Mouse (Mus musculus): Measurements from ENCODE around the gene Kmt2e. TPM values are rescaled to one million over a fixed set of nuclear protein-coding genes. Genes with fewer than 3 reads are reported as not detected.

Gene Kmt2e
- polyA plus RNA-seq, 1 experiment from 2014 or later: 86.4 TPM

- H3K36me3 ChIP-seq: no peaks in the 10 kb centered on the region; the same call in none of the 2 replicates
- H3K27ac ChIP-seq: no peak overlapping the region
- WGBS: 39% methylated on average over 1 of the region's 1 CpGs
- H3K4me2 ChIP-seq (replicated peaks): no peak overlapping the region
- ATAC-seq: no peak
- H3K4me3 ChIP-seq (replicated peaks): no peak overlapping the region
- peaks cover 29% of the 10 kb centered on the region for H3K4me1 ChIP-seq (replicated peaks)
- H3K9ac ChIP-seq: no peak overlapping the region
- H3K9me3 ChIP-seq: no peaks in the 10 kb centered on the region
- no peaks in the 10 kb centered on the region for H3K27me3 ChIP-seq (replicated peaks)
Observed at GRCm38 (mm10) chr5:23420410-23420809, 13.8 kb upstream of the Kmt2e start.

- Histone ChIP-seq H3K9ac (no peak overlapping the region), H3K4me2 (replicated peaks) (no peak overlapping the region), H3K4me1 (replicated peaks) (peaks cover 27% of the 10 kb centered on the region), H3K27ac (no peak overlapping the region), H3K4me3 (replicated peaks) (no peak overlapping the region), H3K36me3 (no peaks in the 10 kb centered on the region; the same call in none of the 2 replicates), H3K27me3 (replicated peaks) (no peaks in the 10 kb centered on the region), H3K9me3 (no peaks in the 10 kb centered on the region)
- 94% methylated on average over 2 of the region's 2 CpGs for WGBS
- ATAC-seq: no peak
Observed at GRCm38 (mm10) chr5:23421440-23421839, 12.8 kb upstream of the Kmt2e start.

DNA sequence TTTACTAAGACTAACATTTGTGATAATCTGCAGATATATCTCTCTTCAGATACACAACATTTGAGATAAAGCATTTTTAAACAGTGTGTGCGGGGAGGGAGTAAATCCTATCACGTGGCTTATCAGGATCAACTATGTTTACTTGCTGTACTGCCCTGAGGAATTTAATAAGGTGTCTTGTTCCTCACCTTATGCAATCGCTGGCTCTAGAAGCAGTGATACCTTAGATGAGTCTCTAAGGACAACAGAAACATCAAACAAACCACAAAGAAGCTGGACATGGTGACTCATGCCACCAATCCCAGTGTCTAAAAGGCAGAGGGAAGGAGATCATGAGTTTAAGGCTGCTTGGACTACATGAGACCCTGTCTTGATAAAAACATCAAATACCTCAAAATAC lies 11.2 kb upstream of the Kmt2e start:
- 58% methylated on average over 3 of the region's 3 CpGs for WGBS
- H3K36me3 ChIP-seq: no peaks in the 10 kb centered on the region; the same call in none of the 2 replicates

DNA sequence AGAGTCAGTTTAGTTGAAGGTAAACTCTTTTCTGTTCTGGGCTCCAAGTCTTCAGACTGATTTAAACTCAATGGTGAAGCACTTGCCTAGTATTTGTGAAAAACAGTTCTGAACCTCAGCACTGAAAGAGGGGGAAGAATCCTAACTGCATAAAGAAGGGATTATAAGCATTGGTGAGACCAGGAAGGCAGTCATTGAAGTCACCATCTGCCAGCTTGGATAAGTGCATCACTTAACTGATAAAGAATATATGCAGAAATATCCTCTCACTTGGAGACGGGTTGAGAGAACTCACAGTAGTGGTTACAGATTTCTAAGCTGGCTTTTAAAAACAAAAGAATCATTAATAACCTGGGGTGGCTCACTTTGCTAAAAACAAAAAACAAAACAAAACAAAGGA lies 6.7 kb upstream of the Kmt2e start:
- no peak overlapping the region for H3K9ac ChIP-seq
- no peak for ATAC-seq
- H3K9me3 ChIP-seq: no peaks in the 10 kb centered on the region
- peaks cover 10% of the 10 kb centered on the region; the same call in 1 of the 2 replicates for H3K4me1 ChIP-seq (replicated peaks)
- H3K27me3 ChIP-seq (replicated peaks): no peaks in the 10 kb centered on the region
- H3K36me3 ChIP-seq: no peaks in the 10 kb centered on the region; the same call in 1 of the 2 replicates
- H3K4me3 ChIP-seq (replicated peaks): no peak overlapping the region
- no peak overlapping the region for H3K27ac ChIP-seq
- no peak overlapping the region for H3K4me2 ChIP-seq (replicated peaks)
- 65% methylated on average over 1 of the region's 1 CpGs for WGBS

More for the DNA sequence above, 11.2 kb upstream of the Kmt2e start:
- H3K27ac ChIP-seq: no peak overlapping the region
- no peak for ATAC-seq
- no peak overlapping the region for H3K4me3 ChIP-seq (replicated peaks)
- no peak overlapping the region for H3K4me2 ChIP-seq (replicated peaks)
- H3K9ac ChIP-seq: no peak overlapping the region
- H3K9me3 ChIP-seq: no peaks in the 10 kb centered on the region
- H3K27me3 ChIP-seq (replicated peaks): no peaks in the 10 kb centered on the region
- H3K4me1 ChIP-seq (replicated peaks): peaks cover 23% of the 10 kb centered on the region

DNA sequence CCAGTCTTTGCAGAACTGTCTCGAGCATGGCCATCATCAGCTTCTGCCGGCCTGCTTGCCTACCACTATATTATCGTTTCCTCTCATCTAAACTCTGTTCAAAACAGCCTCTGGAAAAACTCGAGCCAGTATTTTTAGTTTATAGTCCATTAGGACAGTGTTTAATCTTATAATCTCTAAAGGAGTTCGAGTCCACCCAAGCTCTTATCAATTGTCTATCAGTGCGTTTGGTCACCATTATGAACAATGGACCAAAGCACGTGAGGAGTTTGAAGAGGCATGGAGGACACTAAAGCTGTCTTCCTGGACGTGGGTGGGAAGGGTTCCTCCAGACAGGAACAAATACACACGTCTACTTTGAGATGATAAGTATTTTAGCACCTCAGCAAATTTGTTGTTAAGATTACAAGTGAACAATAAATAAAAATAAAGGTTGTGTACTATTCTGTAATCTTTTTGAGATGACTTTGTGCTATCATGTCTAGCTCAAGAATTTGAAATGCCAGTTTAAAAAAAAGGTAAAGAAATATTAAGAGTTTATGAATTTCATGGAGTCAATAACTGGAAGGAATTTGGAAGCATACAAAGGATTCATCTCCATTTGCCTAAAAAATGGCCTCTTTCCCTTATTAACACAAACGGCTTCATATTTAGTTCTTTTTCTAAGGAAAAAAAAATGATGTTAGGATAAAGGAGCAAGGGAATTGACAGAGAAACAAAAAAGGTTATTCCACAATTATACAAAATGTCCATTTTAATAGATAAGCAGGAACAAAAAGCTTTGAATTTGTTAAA lies 3.0 kb upstream of the Kmt2e start:
- Histone ChIP-seq H3K4me2 (replicated peaks) (peak overlapping the region; percentile 65), H3K4me1 (replicated peaks) (0 out of 2 replicates have a peak, but pooled peaks cover 7% of the 10 kb centered on the region), H3K4me3 (replicated peaks) (peak overlapping the region; percentile 30), H3K9me3 (no peaks in the 10 kb centered on the region), H3K27ac (no peak overlapping the region), H3K9ac (no peak overlapping the region; the same call in 1 of the 2 replicates), H3K36me3 (no peaks in the 10 kb centered on the region), H3K27me3 (replicated peaks) (no peaks in the 10 kb centered on the region)
- WGBS: 5% methylated on average over 10 of the region's 10 CpGs
- no peak for ATAC-seq

DNA sequence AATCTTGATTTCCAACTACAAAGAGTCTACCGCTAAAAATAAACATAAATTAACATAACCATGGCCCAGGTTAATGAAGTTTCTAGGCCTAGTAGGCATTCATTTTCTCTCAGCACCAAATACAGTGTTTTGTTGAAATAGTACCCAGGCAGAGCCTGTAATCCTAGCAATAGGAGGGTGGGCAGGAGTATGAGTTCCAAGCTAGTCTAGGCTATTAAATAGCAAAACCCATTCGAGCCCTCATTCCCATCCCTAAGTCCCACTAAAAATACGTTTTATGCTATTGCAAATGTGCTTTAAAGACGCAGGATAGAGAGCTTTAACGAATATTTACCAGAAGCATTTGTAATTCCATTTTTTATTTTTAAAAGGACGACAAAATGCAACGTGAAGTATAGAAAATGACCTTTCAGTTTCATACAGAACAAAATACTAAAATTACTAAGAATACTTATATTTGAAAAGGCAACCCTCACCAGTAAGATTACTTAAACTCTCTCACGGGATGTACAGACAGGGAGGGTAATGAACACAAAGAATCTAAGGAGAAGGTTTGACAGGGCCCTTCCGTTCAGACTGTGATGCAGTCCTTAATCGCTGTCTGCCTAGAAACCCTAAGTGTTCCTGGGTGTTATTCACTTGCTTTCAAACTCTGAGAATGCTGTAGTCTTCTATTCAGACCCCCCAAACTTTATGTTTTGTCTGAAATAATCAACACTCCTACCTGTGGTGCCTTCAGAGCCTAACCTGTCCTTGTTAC lies 2.1 kb upstream of the Kmt2e start:
- no peaks in the 10 kb centered on the region for H3K27me3 ChIP-seq (replicated peaks)
- no peaks in the 10 kb centered on the region for H3K9me3 ChIP-seq
- peak overlapping the region; percentile 98 for H3K9ac ChIP-seq
- H3K4me3 ChIP-seq (replicated peaks): peak overlapping the region; percentile 93
- peak overlapping the region; percentile 65 for H3K4me2 ChIP-seq (replicated peaks)
- peak overlapping the region; percentile 100 for H3K27ac ChIP-seq
- ATAC-seq: no peak
- no peaks in the 10 kb centered on the region for H3K36me3 ChIP-seq
- 0 out of 2 replicates have a peak, but pooled peaks cover 6% of the 10 kb centered on the region for H3K4me1 ChIP-seq (replicated peaks)
- WGBS: 1% methylated on average over 10 of the region's 10 CpGs

- Histone ChIP-seq H3K27ac (peak overlapping the region; percentile 100), H3K36me3 (no peaks in the 10 kb centered on the region), H3K4me1 (replicated peaks) (0 out of 2 replicates have a peak, but pooled peaks cover 4% of the 10 kb centered on the region), H3K4me2 (replicated peaks) (peak overlapping the region; percentile 78), H3K4me3 (replicated peaks) (peak overlapping the region; percentile 93), H3K27me3 (replicated peaks) (no peaks in the 10 kb centered on the region), H3K9me3 (no peaks in the 10 kb centered on the region), H3K9ac (peak overlapping the region; percentile 98)
- ATAC-seq: peak; percentile 92
- WGBS: under 1% methylated on average over 60 of the region's 61 CpGs
Observed at GRCm38 (mm10) chr5:23432708-23433645, 1.3 kb upstream of the Kmt2e start.

DNA sequence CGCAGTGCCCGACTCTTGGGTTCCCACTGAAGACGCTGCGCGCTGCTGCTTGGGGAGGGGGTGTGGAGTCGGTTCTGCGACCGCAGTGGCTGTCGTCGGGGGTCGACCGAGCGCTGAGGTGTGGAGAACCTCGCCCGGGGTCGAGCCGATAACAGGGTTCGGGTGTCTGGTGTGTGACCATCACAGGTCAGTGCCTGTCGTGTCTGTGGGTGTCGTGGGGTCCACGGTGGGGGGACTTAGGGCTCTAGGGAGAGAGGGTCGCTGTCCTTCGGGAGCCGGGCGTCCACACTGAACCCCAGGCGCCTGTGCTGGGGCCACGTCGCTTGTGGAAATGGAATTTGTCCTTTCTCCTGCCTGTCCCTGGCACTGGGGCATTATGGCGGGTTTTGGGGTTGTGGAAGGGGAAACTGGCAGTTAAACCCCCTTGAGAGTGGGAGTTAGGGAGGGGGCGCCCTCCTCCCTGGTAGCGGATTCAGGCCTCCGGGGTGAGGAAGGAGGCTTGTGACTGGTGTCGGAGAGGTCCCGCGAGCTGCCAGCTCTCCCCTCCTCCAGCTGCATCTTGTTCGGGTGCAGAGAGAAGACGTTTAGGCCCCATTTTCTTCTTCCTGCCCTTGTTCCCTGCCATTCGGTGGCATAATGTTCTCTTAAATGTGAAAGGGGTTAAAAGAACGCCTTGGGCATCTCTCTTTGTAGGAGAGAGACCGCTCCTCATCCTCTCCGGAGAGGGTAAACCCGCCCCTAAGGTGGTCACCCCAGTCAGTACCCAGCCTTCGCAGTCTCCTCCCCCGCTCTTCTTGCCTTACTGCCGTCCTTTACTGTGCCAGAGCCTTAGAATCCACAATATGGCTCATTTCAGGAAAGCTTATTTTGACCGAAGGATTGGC lies 599 bp downstream of the Kmt2e start:
- under 1% methylated on average over 46 of the region's 46 CpGs for WGBS
- H3K27me3 ChIP-seq (replicated peaks): no peaks in the 10 kb centered on the region
- peak overlapping the region; percentile 100 for H3K27ac ChIP-seq
- no peak; the same call in none of the 2 replicates for ATAC-seq
- peak overlapping the region; percentile 93 for H3K4me3 ChIP-seq (replicated peaks)
- no peaks in the 10 kb centered on the region for H3K9me3 ChIP-seq
- peak overlapping the region; percentile 78 for H3K4me2 ChIP-seq (replicated peaks)
- H3K4me1 ChIP-seq (replicated peaks): no peaks in the 10 kb centered on the region
- H3K9ac ChIP-seq: peak overlapping the region; percentile 98
- no peaks in the 10 kb centered on the region for H3K36me3 ChIP-seq

DNA sequence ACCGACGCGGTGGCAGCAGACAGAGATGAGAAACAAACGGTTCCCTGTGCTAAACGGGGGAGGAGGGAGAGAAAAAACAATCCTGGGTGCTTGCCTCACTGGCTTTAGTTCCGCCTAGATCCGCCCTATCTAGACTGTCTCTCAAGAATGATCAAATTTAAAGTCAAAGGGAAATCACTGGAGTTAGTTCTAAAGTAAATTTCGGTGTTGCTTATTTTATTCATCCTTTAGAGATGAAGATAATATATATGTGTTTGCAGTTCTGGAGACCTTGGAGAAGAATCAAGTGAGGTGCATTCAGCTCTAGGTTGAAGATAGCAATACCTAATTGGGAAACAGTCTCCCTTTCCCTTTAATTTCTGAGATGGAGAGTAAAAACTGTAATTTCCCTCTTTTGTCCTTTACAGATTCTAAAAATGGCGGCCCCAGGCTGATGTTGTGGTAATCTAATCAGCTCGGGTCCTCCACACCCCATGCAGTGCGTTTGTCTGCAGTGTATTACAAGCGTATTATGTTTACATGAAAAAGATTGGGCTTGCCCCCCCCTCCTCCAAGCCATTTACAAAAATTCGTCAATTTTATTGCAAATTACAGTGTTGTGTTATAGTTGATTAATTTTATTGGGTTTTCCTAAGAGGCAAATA lies 1.4 kb downstream of the Kmt2e start:
- H3K36me3 ChIP-seq: no peaks in the 10 kb centered on the region
- H3K9ac ChIP-seq: peak overlapping the region; percentile 98
- under 1% methylated on average over 13 of the region's 13 CpGs for WGBS
- H3K27me3 ChIP-seq (replicated peaks): no peaks in the 10 kb centered on the region
- H3K27ac ChIP-seq: peak overlapping the region; percentile 100
- peak overlapping the region; percentile 93 for H3K4me3 ChIP-seq (replicated peaks)
- H3K4me2 ChIP-seq (replicated peaks): peak overlapping the region; percentile 78
- no peak for ATAC-seq
- H3K4me1 ChIP-seq (replicated peaks): no peaks in the 10 kb centered on the region
- no peaks in the 10 kb centered on the region for H3K9me3 ChIP-seq

DNA sequence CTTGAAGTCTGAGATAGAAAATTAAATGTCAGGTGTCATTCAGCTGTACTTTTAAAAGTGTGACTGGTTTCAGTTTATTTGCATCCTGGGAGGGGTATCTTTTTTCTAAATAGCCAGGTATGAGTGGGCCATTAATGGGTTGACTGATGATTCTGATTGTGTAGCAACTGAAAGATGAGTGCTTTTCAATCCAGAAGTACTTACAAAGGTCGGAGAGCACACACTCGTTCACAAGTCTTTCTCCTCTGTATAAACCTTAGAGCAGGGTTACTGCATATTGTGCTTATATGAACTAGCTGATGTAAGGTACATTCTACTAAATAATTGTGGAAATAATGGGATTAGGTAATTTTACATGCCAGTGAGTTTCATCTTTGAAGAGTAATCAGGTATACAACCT lies 2.5 kb downstream of the Kmt2e start:
- Histone ChIP-seq H3K4me3 (replicated peaks) (peak overlapping the region; percentile 93), H3K9me3 (no peaks in the 10 kb centered on the region), H3K4me1 (replicated peaks) (no peaks in the 10 kb centered on the region), H3K4me2 (replicated peaks) (peak overlapping the region; percentile 78), H3K36me3 (no peaks in the 10 kb centered on the region), H3K27me3 (replicated peaks) (no peaks in the 10 kb centered on the region), H3K27ac (no peak overlapping the region), H3K9ac (peak overlapping the region; percentile 0; the same call in 1 of the 2 replicates)
- ATAC-seq: no peak
- WGBS: 4% methylated on average over 2 of the region's 2 CpGs
